Mouse (Mus musculus) embryonic fibroblast, embryonic 13.5 days (primary cell): ENCODE measurements at regions not wholly inside any gene's neighbourhood (a gene's known extent, or its start where the extent isn't known, plus 50 kb on each side); places are given as distances from the start of the nearest gene placed in this dataset.

ENCODE experiments used
- CTCF ChIP-seq: IDR thresholded peaks from 2 replicates; pipeline ENCODE4 v1.5.1; 2011; ENCODE audit warnings: mild to moderate bottlenecking, control low read depth, low read length, moderate library complexity, borderline replicate concordance; ENCODE audit not compliant: insufficient read depth
- POLR2A ChIP-seq: IDR thresholded peaks from 2 replicates; pipeline ENCODE4 v1.6.1; 2011; ENCODE audit warnings: low read depth, mild to moderate bottlenecking, control low read depth, low read length, moderate library complexity

DNA sequence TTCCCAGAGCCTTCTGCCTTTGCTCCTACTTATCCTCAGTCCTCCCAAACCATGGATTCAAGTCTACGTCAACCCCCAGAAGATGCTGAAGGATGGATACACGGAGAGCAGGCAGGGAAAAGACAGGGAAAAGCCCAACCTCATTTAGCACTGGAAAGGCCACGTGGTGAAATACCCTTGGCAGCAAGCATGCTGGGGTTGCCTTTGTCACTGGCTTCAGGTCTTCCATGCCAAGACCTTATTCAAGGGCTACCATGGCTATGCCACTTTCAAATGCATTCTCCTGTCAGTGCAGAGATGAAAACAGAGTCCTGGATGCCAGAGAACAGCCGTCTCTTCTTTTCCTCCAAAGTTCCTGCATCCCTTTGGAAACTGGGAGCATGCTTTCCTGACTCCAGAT lies 87.8 kb upstream of the Npvf start:
- TF ChIP-seq CTCF: no peak
- TF ChIP-seq POLR2A: no peak
